Mouse (Mus musculus): ENCODE data around the gene Lamtor2. TPM values are rescaled to one million over a fixed set of nuclear protein-coding genes. Genes with fewer than 3 reads are reported as not detected.
"Not testable (repeated sequence)": the region's sequence is repeated elsewhere in the genome, so short reads cannot be mapped to it uniquely, and the experiment has no call there.

Gene Lamtor2
- polyA plus RNA-seq, 1 experiment from 2014 or later = 107 TPM

DNA sequence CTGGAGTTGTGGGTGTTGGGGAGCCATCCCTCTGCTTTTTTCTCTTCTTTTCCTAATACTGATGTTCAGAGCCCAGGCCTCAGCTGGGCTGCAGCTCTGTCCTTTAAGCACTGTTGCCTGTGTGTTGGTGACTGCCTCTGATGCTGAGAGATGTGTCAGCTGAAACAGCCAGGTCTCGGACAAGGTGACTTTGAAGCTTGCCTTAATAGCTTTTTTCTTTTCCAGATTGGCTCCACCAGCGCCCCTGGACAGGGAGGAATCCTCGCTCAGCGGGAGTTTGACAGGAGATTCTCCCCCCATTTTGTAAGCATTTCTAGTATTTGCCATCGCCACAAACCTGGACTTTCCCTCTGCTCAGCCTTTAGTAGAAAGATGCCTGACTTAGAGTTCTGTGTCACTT lies 33.8 kb upstream of the Lamtor2 start:
- ATAC-seq (ENCODE audit: low FRiP score) (no peak), DNase-seq (ENCODE audit: low spot score) (no peak)
- no peaks in the 10 kb centered on the region for H3K9me3 ChIP-seq (ENCODE audit: control insufficient read depth, low read length)
- H3K9ac ChIP-seq = no peak overlapping the region
- H3K27me3 ChIP-seq (ENCODE audit: control insufficient read depth, insufficient read depth, low read length) = no peaks in the 10 kb centered on the region
- H3K4me1 ChIP-seq (replicated peaks; ENCODE audit: control insufficient read depth, insufficient read depth, low read length) = no peaks in the 10 kb centered on the region
- no peak overlapping the region for H3K27ac ChIP-seq
- no peak overlapping the region for H3K4me2 ChIP-seq (replicated peaks)
- 97% methylated on average over 5 of the region's 5 CpGs for WGBS
- peaks cover 71% of the 10 kb centered on the region for H3K36me3 ChIP-seq (replicated peaks; ENCODE audit: control insufficient read depth, insufficient read depth)
- no peak overlapping the region for H3K4me3 ChIP-seq (replicated peaks; ENCODE audit: low read length)

DNA sequence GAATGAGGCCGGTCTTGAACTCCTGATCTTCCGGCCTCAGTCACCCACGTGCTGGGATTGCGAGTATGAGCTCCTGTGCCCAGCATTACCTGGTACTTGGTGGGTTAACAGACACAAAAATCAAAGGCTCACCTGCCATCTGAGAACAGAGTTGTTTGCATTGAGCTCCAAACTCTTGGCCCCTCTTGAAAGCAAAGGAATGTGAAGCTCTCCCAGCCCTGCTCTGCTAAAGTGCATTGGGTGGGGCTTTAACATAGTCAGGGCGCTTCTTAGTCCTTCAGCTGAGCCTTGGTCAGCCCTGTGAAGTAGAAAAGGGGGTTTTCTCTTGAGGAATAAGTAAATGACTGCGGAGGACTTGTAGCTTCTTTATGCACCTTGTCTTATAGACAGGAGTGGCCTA lies 32.9 kb upstream of the Lamtor2 start:
- Histone ChIP-seq H3K9me3 (ENCODE audit: control insufficient read depth, low read length) (no peaks in the 10 kb centered on the region), H3K9ac (no peak overlapping the region), H3K4me2 (replicated peaks) (no peak overlapping the region), H3K4me3 (replicated peaks; ENCODE audit: low read length) (no peak overlapping the region), H3K36me3 (replicated peaks; ENCODE audit: control insufficient read depth, insufficient read depth) (peaks cover 79% of the 10 kb centered on the region), H3K4me1 (replicated peaks; ENCODE audit: control insufficient read depth, insufficient read depth, low read length) (peaks cover 4% of the 10 kb centered on the region; the same call in 1 of the 2 replicates), H3K27me3 (ENCODE audit: control insufficient read depth, insufficient read depth, low read length) (no peaks in the 10 kb centered on the region), H3K27ac (no peak overlapping the region)
- DNase-seq (ENCODE audit: low spot score) = no peak
- ATAC-seq (ENCODE audit: low FRiP score) = no peak
- WGBS = 98% methylated on average over 6 of the region's 6 CpGs

DNA sequence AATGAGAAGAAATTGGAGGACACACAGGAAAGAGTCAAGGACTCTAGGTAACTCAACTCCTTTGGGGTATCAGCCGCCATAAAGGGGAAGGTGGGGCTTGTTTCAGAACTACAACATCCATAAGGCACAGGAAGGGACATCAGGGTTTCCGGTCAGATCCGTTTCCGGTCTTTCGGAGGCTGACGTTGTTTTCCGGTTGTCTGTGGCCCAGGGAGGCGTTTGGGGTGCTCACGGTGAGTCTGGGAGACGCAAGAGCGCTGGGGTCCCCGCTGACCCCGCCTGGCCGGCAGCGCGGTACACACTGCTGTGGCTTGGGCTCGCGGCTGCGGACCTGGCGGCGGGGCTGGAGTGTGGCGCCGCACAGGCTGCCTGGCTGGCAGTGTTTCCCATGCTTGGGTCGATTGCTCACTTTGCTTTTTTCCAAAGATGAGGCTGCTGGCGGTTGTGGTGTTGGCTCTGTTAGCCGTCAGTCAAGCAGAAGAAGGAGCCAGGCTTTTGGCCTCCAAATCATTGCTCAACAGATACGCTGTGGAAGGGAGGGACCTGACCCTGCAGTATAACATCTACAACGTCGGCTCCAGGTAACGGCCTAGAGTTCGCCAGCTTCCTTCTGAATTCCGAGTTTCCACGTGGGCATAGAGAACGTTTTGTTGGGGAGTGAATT lies 26.7 kb upstream of the Lamtor2 start:
- no peaks in the 10 kb centered on the region for H3K27me3 ChIP-seq (ENCODE audit: control insufficient read depth, insufficient read depth, low read length)
- no peak overlapping the region for H3K27ac ChIP-seq
- H3K4me2 ChIP-seq (replicated peaks) = peak overlapping the region; percentile 87
- peaks cover 13% of the 10 kb centered on the region; the same call in 1 of the 2 replicates for H3K4me1 ChIP-seq (replicated peaks; ENCODE audit: control insufficient read depth, insufficient read depth, low read length)
- peaks cover 36% of the 10 kb centered on the region for H3K36me3 ChIP-seq (replicated peaks; ENCODE audit: control insufficient read depth, insufficient read depth)
- WGBS = under 1% methylated on average over 34 of the region's 34 CpGs
- H3K4me3 ChIP-seq (replicated peaks; ENCODE audit: low read length) = peak overlapping the region; percentile 80
- peak; percentile 82 for DNase-seq (ENCODE audit: low spot score)
- ATAC-seq (ENCODE audit: low FRiP score) = peak; percentile 88
- peak overlapping the region; percentile 87 for H3K9ac ChIP-seq
- H3K9me3 ChIP-seq (ENCODE audit: control insufficient read depth, low read length) = no peaks in the 10 kb centered on the region

DNA sequence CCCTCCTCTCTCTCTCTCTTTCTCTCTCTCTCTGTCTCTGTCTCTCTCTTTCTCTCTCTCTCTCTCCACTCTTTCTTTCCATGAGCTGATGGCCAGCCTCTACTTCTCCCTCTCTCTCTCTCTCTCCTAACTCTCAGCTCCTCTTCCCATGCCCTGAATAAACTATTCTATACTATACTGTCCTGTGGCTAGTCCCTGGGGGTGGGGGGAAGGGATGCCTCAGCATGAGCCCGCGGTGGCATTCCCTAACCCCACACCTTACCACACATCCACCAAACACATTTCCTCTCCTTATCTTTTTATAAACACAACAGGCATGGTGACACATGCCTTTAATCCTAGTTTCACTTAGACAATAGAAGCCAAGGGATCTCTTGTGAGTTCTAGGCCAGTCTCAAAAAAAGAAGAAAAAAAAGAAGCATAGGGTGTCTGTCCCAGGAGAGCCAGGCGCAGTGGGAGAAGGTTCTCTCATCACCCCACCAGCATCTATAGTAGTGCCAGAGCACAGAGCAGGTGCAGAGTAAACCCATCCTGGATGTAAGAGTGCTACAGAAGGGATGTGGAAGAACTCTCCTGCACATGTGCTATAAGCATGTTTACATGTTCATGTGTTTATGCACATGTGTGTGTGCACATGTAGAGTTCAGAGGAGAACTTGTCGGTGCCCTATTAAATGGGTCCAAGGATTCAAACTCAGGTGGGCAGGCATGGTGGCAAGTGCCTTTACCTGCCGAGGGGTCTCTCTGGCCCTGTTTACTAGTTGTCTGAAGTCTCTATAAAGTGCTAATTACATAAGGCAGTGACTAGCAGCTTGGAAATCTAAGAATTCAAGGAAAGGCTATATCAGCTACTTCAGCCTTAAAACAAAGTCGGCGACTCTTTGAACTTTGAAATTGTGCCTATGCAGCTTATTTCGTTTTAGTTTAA lies 25.9 kb upstream of the Lamtor2 start:
- H3K4me2 ChIP-seq (replicated peaks) = peak overlapping the region; percentile 87
- DNase-seq (ENCODE audit: low spot score) (no peak), ATAC-seq (ENCODE audit: low FRiP score) (0 out of 2 replicates have a peak, but pooled peaks have one; percentile 8)
- H3K27ac ChIP-seq = no peak overlapping the region
- no peaks in the 10 kb centered on the region for H3K9me3 ChIP-seq (ENCODE audit: control insufficient read depth, low read length)
- peaks cover 13% of the 10 kb centered on the region; the same call in 1 of the 2 replicates for H3K4me1 ChIP-seq (replicated peaks; ENCODE audit: control insufficient read depth, insufficient read depth, low read length)
- no peaks in the 10 kb centered on the region for H3K27me3 ChIP-seq (ENCODE audit: control insufficient read depth, insufficient read depth, low read length)
- H3K36me3 ChIP-seq (replicated peaks; ENCODE audit: control insufficient read depth, insufficient read depth) = peaks cover 31% of the 10 kb centered on the region
- 54% methylated on average over 8 of the region's 8 CpGs for WGBS
- peak overlapping the region; percentile 80 for H3K4me3 ChIP-seq (replicated peaks; ENCODE audit: low read length)
- peak overlapping the region; percentile 87; the same call in 1 of the 2 replicates for H3K9ac ChIP-seq

DNA sequence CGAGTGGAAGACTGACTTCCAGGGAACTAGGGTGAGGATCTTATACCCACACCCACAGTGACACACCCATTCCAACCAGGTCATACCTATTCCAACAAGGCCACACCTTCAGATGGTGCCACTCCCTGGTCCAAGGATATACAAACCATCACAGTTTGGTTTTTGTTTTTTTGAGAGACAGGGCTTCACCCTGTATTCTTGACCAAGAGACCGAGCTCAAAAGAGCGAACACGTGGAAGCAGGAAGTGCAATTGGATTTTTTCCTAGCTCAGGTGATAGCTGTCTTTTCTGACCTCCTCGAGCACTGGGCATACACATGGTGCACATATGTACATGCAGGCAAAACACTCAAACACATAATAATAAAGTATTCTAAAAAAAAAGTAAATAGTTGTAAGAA lies 25.0 kb upstream of the Lamtor2 start:
- H3K27me3 ChIP-seq (ENCODE audit: control insufficient read depth, insufficient read depth, low read length); ATAC-seq (ENCODE audit: low FRiP score); H3K4me2 ChIP-seq (replicated peaks); H3K27ac ChIP-seq; DNase-seq (ENCODE audit: low spot score); H3K9me3 ChIP-seq (ENCODE audit: control insufficient read depth, low read length); H3K4me3 ChIP-seq (replicated peaks; ENCODE audit: low read length); H3K9ac ChIP-seq: not testable (repeated sequence)
- WGBS = 91% methylated on average over 5 of the region's 5 CpGs
- Histone ChIP-seq H3K36me3 (replicated peaks; ENCODE audit: control insufficient read depth, insufficient read depth) (peaks cover 22% of the 10 kb centered on the region), H3K4me1 (replicated peaks; ENCODE audit: control insufficient read depth, insufficient read depth, low read length) (peaks cover 13% of the 10 kb centered on the region; the same call in 1 of the 2 replicates)

DNA sequence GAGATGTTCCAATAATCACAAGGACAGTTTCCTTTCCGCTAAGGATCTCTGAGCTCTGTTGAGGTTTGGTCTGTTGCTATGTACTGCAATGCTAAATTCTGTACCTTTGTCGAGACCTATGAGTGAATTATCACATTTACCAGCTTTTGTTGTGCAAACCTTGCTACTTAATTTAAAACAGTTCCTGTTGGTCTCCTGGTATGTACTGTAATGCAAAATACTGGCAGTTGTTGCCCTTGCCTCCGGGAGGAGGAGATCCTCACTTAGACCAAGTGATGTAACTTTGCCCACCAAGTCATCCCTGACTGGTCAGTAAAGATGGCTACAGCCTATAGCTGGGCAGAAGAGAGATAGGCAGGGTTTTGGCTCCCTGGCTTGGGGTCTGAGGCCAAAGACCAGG lies 22.7 kb upstream of the Lamtor2 start, which contains the start of gene Ssr2:
TSS of gene Ssr2 (plus strand) at position 337 of the 400 bp plus-strand sequence.
- 90% methylated on average over 3 of the region's 3 CpGs for WGBS

DNA sequence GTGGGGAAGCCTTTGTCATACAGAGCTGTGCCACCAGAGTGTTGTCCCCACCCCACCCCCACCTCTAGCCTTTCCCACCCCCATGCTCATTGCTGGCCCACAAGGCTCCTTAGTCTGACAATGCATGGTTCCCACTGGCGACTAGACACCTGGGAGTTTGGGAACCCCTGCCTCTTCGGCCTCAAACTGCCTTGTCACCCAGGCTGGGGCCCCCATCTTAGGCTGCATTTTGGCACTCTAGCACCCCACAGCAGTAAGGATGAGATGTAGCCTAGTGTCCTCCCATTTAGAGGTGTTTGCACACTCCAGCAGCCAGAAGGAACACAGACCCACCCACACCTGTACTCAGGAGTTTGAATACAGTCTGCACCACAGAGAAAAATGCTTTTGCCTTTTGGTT lies 20.9 kb upstream of the Lamtor2 start:
- no peak for DNase-seq (ENCODE audit: low spot score)
- no peak overlapping the region for H3K27ac ChIP-seq
- WGBS = 95% methylated on average over 2 of the region's 2 CpGs
- H3K9me3 ChIP-seq (ENCODE audit: control insufficient read depth, low read length) = no peaks in the 10 kb centered on the region
- no peak overlapping the region for H3K4me2 ChIP-seq (replicated peaks)
- H3K4me1 ChIP-seq (replicated peaks; ENCODE audit: control insufficient read depth, insufficient read depth, low read length) = no peaks in the 10 kb centered on the region
- H3K27me3 ChIP-seq (ENCODE audit: control insufficient read depth, insufficient read depth, low read length) = no peaks in the 10 kb centered on the region
- no peak overlapping the region for H3K9ac ChIP-seq
- no peak for ATAC-seq (ENCODE audit: low FRiP score)
- H3K4me3 ChIP-seq (replicated peaks; ENCODE audit: low read length) = no peak overlapping the region
- peaks cover 21% of the 10 kb centered on the region for H3K36me3 ChIP-seq (replicated peaks; ENCODE audit: control insufficient read depth, insufficient read depth)

More for the DNA sequence above, 22.7 kb upstream of the Lamtor2 start, which contains the start of gene Ssr2:
- no peak for ATAC-seq (ENCODE audit: low FRiP score)
- H3K4me2 ChIP-seq (replicated peaks) = no peak within 1 kb of the TSS
- peaks cover 7% of the 10 kb centered on the region; the same call in 1 of the 2 replicates for H3K4me1 ChIP-seq (replicated peaks; ENCODE audit: control insufficient read depth, insufficient read depth, low read length)
- no peak within 1 kb of the TSS for H3K4me3 ChIP-seq (replicated peaks; ENCODE audit: low read length)
- no peak for DNase-seq (ENCODE audit: low spot score)
- no peak within 1 kb of the TSS for H3K27ac ChIP-seq
- no peaks in the 10 kb centered on the region for H3K9me3 ChIP-seq (ENCODE audit: control insufficient read depth, low read length)
- H3K9ac ChIP-seq = no peak within 1 kb of the TSS
- 0 out of 2 replicates have a peak, but pooled peaks cover 4% of the 10 kb centered on the region for H3K36me3 ChIP-seq (replicated peaks; ENCODE audit: control insufficient read depth, insufficient read depth)
- no peaks in the 10 kb centered on the region for H3K27me3 ChIP-seq (ENCODE audit: control insufficient read depth, insufficient read depth, low read length)

DNA sequence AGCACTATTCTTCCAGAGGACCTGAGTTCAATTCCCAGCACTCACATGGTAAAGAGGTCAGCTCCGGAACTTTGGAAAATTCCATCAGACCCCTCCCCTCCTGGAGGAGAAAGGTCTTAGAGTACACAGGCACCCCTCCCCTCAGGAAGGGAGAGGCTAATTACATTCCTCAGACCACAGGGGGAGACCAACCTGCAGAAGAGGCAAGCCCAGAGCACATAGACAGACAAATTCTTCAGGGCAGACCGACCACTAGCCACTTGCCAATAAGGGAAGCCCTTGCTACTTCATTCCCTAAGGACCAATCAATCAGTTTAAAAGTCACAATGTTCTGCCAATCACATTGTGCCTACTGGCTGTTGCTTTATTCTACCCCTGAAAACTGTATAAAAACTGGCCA lies 20.0 kb upstream of the Lamtor2 start:
- no peak overlapping the region for H3K27ac ChIP-seq
- no peaks in the 10 kb centered on the region for H3K27me3 ChIP-seq (ENCODE audit: control insufficient read depth, insufficient read depth, low read length)
- H3K9ac ChIP-seq = no peak overlapping the region
- H3K4me2 ChIP-seq (replicated peaks) = no peak overlapping the region
- ATAC-seq (ENCODE audit: low FRiP score) (no peak), DNase-seq (ENCODE audit: low spot score) (no peak)
- 81% methylated on average over 2 of the region's 2 CpGs for WGBS
- peaks cover 31% of the 10 kb centered on the region for H3K36me3 ChIP-seq (replicated peaks; ENCODE audit: control insufficient read depth, insufficient read depth)
- no peak overlapping the region for H3K4me3 ChIP-seq (replicated peaks; ENCODE audit: low read length)
- no peaks in the 10 kb centered on the region for H3K9me3 ChIP-seq (ENCODE audit: control insufficient read depth, low read length)
- no peaks in the 10 kb centered on the region for H3K4me1 ChIP-seq (replicated peaks; ENCODE audit: control insufficient read depth, insufficient read depth, low read length)

DNA sequence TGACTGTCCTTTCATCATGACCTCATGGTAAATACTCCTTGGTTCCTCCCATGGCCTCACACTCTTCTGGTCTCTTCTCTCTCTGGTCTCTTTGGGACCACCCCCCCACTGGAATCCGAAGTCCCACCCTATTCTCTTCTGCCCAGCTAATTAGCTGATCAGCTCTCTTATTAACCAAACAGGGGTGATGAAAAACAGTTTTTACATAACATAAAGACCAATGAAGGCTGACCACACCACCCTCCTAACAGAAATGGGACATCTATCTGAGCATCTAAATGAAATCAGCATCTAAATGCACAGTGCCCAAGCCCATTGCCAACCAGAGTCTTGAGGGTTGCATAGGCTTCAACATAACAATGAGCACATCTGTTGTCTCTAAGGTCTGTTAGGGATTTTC lies 19.0 kb upstream of the Lamtor2 start:
- Histone ChIP-seq H3K4me1 (replicated peaks; ENCODE audit: control insufficient read depth, insufficient read depth, low read length) (no peaks in the 10 kb centered on the region), H3K9ac (no peak overlapping the region), H3K4me2 (replicated peaks) (no peak overlapping the region), H3K36me3 (replicated peaks; ENCODE audit: control insufficient read depth, insufficient read depth) (peaks cover 40% of the 10 kb centered on the region), H3K27ac (no peak overlapping the region), H3K9me3 (ENCODE audit: control insufficient read depth, low read length) (no peaks in the 10 kb centered on the region), H3K27me3 (ENCODE audit: control insufficient read depth, insufficient read depth, low read length) (no peaks in the 10 kb centered on the region), H3K4me3 (replicated peaks; ENCODE audit: low read length) (no peak overlapping the region)
- no peak for ATAC-seq (ENCODE audit: low FRiP score)
- no peak for DNase-seq (ENCODE audit: low spot score)
- 61% methylated on average over 1 of the region's 1 CpGs for WGBS

Data from hindbrain, embryonic 14.5 days (tissue).